Mouse (Mus musculus) neural tube, embryonic 12.5 days (tissue): ENCODE measurements around the gene Nckipsd. TPM values are rescaled to one million over a fixed set of nuclear protein-coding genes. Genes with fewer than 3 reads are reported as not detected.

Source experiments
- ATAC-seq: fragments of 200-750 bp; cut with Nextera tagmentation; 2 replicates; pipeline ENCODE4 v1.8.0; 2017; ENCODE audit warnings: low read depth, mild to moderate bottlenecking, moderate TSS enrichment, moderate library complexity; ENCODE audit not compliant: low FRiP score
- H3K27ac ChIP-seq: fragments of 300-500 bp; sonication (generic); 2 replicates; pipeline ENCODE4 v1.5.1; 2016
- H3K27me3 ChIP-seq: fragments of 300-500 bp; sonication (generic); replicated peaks from 2 replicates; pipeline ENCODE4 v1.6.1; 2016; ENCODE audit warnings: mild to moderate bottlenecking
- H3K36me3 ChIP-seq: fragments of 300-500 bp; sonication (generic); 2 replicates; pipeline ENCODE4 v1.6.1; 2016; ENCODE audit warnings: mild to moderate bottlenecking
- H3K4me1 ChIP-seq: fragments of 300-500 bp; sonication (generic); 2 replicates; pipeline ENCODE4 v1.6.1; 2016
- H3K4me2 ChIP-seq: fragments of 300-500 bp; sonication (generic); replicated peaks from 2 replicates; pipeline ENCODE4 v1.6.1; 2016; ENCODE audit warnings: mild to moderate bottlenecking
- H3K4me3 ChIP-seq: fragments of 300-500 bp; sonication (generic); 2 replicates; pipeline ENCODE4 v1.5.1; 2016
- H3K9ac ChIP-seq: fragments of 300-500 bp; sonication (generic); 2 replicates; pipeline ENCODE4 v1.6.1; 2016; ENCODE audit warnings: mild to moderate bottlenecking
- H3K9me3 ChIP-seq: fragments of 300-500 bp; sonication (generic); 2 replicates; pipeline ENCODE4 v1.6.1; 2016; ENCODE audit warnings: mild to moderate bottlenecking
- WGBS: fragments of 180-500 bp; shearing (Covaris S2); methylation state at CpG from one replicate; pipeline ENCODE4 v1.1.7; 2016; 5-methylcytosine and 5-hydroxymethylcytosine counted together
- polyA plus RNA-seq: library from polyadenylated mRNA; unstranded; fragments of >200 nt; fragmentation: Nextera tagmentation; extraction: Ambion mirVana; gene quantifications from 2 replicates; pipeline ENCODE4 v1.2.1, GENCODE M21; 2016

The Nckipsd gene
- polyA plus RNA-seq, 1 experiment from 2014 or later: 23.6 TPM

DNA sequence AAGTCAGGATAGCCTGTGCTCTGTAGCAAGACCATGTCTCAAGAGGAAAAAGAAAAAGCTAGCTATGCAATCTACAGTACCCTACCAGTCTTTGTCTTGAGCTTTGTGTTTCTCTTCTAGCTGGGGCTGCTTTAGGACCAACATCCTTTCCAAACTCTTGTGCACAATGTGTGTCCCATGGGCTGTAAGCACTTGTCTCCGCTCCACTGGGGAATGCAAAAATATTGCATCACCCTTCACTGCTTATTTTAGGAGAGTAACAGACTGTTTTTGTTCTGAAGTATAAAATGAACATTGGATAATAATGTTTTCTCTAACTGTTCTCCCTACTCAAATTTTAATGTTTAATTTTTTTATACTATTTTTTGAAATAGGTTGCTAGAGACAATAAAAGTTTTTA lies 21.7 kb upstream of the Nckipsd start:
- WGBS: 95% methylated on average over 1 of the region's 1 CpGs
- Histone ChIP-seq H3K4me3 (no peak overlapping the region), H3K4me1 (peaks cover 61% of the 10 kb centered on the region), H3K9me3 (no peaks in the 10 kb centered on the region), H3K27me3 (no peaks in the 10 kb centered on the region), H3K4me2 (peak overlapping the region; percentile 78), H3K36me3 (no peaks in the 10 kb centered on the region), H3K9ac (no peak overlapping the region), H3K27ac (no peak overlapping the region)
- no peak for ATAC-seq

DNA sequence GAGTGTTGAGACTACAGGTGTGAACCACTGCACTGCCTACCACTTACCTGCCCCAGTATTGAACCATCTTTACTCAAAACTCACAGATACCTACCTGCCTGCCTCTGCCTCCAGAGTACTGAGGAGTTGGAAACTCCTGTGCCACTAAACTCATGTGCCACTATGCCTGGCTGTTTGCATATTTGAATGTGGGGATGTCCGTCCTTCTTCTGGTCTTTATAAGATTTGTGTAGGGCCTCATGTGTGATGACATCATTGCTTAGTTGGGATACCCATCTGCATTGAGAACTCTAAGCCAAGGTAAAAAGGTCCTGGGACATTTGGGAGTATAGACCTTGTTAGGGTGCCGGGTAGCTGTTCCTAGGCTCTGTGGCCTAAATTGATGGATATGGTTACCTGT lies 21.1 kb upstream of the Nckipsd start:
- peaks cover 67% of the 10 kb centered on the region for H3K4me1 ChIP-seq
- no peak for ATAC-seq
- H3K4me2 ChIP-seq: peak overlapping the region; percentile 20
- WGBS: 90% methylated on average over 2 of the region's 2 CpGs
- no peaks in the 10 kb centered on the region for H3K27me3 ChIP-seq
- no peak overlapping the region for H3K27ac ChIP-seq
- no peaks in the 10 kb centered on the region for H3K9me3 ChIP-seq
- no peak overlapping the region for H3K4me3 ChIP-seq
- H3K9ac ChIP-seq: no peak overlapping the region
- H3K36me3 ChIP-seq: no peaks in the 10 kb centered on the region

DNA sequence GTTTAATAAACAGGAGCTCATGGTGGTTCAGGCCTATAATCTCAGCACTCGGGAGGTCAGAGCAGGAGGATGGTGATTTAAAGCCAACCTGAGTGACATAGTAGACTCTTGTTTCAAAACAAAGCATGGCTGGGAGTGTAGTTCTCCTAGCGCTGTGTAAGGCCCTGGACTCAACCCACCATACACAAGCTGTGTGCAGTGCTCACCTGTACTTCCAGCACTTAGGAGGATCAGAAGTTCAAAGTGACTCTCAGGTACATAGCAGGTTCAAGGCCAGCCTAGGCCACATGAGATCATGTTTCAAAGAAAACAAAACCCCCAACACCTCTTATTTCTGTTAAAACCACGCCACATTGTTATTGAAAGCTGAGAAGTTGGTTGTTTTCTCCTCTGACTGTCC lies 19.5 kb upstream of the Nckipsd start:
- H3K4me1 ChIP-seq: peaks cover 71% of the 10 kb centered on the region
- no peaks in the 10 kb centered on the region for H3K9me3 ChIP-seq
- no peak for ATAC-seq
- H3K27ac ChIP-seq: no peak overlapping the region
- H3K9ac ChIP-seq: no peak overlapping the region
- no peaks in the 10 kb centered on the region for H3K36me3 ChIP-seq
- H3K4me2 ChIP-seq: peak overlapping the region; percentile 18; the same call in 1 of the 2 replicates
- WGBS: 71% methylated on average over 3 of the region's 3 CpGs
- H3K4me3 ChIP-seq: no peak overlapping the region
- H3K27me3 ChIP-seq: no peaks in the 10 kb centered on the region

DNA sequence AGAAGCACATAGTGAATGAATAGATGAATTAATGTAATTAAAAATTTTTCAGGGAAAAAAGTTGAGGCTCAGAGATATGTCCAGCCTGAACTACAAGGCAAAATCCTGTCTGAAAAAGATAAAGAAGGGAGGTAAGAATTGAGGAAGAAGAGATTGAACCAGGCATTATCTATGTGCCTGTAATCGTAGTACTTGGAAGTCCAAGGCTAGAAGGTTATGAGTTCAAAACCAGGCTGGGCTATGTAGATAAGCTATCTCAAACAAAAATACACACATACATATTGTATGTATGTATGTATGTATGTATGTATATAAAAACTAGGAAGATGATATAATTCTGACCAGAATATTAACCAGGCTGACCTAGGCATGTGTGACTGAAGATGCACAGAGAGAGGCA lies 15.9 kb upstream of the Nckipsd start:
- Histone ChIP-seq H3K9me3 (no peaks in the 10 kb centered on the region), H3K27ac (no peak overlapping the region), H3K27me3 (no peaks in the 10 kb centered on the region), H3K4me1 (peaks cover 69% of the 10 kb centered on the region), H3K9ac (no peak overlapping the region), H3K36me3 (peaks cover 15% of the 10 kb centered on the region), H3K4me3 (no peak overlapping the region), H3K4me2 (no peak overlapping the region)
- no peak for ATAC-seq
- 98% methylated on average over 1 of the region's 1 CpGs for WGBS

DNA sequence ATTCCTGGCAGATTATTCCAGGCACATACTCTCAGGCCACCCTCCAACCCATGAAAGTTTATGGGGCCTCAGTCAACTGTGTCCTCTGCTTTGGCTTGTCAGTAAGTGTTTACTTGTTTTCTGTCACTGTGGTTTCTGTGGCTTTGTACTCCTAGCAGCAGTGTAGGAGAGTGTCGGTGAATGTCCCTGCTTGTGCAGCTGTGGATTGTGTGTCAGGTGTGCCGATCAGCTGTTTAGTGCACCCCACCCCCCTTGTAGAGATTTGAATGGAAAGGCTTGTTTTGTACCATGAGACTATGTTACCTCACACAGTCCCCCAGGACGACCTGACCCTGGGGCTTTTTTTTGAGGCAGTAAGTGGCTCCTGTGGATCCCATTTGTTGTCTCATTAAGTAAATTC lies 15.4 kb upstream of the Nckipsd start:
- Histone ChIP-seq H3K4me3 (no peak overlapping the region), H3K36me3 (peaks cover 19% of the 10 kb centered on the region), H3K4me1 (peaks cover 64% of the 10 kb centered on the region), H3K9me3 (no peaks in the 10 kb centered on the region), H3K27ac (no peak overlapping the region), H3K9ac (no peak overlapping the region), H3K4me2 (no peak overlapping the region), H3K27me3 (no peaks in the 10 kb centered on the region)
- WGBS: 61% methylated on average over 3 of the region's 3 CpGs
- no peak for ATAC-seq

DNA sequence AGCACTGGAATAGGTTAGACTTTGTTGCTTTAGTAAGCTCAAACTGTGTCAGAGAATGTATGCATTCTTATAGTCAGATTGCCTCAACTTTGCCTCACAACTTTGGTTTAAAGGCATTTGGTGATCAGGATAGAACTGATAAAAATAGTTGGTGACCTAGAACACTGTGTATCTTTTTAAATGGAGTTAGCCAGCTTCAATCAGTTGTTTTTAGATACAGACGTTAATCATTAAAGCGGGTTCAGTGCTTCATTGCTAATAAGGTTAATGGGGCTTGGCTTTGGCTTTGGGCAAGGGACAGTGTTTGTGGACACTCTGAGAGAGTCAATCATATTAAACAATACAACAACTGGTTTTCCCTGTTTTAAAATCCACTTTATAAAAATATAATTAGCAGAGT lies 12.9 kb upstream of the Nckipsd start:
- no peak overlapping the region for H3K9ac ChIP-seq
- WGBS: 50% methylated on average over 2 of the region's 2 CpGs
- ATAC-seq: no peak
- H3K27me3 ChIP-seq: no peaks in the 10 kb centered on the region
- H3K9me3 ChIP-seq: no peaks in the 10 kb centered on the region
- H3K4me1 ChIP-seq: peaks cover 45% of the 10 kb centered on the region
- H3K27ac ChIP-seq: no peak overlapping the region
- no peak overlapping the region for H3K4me3 ChIP-seq
- peaks cover 42% of the 10 kb centered on the region for H3K36me3 ChIP-seq
- no peak overlapping the region for H3K4me2 ChIP-seq

DNA sequence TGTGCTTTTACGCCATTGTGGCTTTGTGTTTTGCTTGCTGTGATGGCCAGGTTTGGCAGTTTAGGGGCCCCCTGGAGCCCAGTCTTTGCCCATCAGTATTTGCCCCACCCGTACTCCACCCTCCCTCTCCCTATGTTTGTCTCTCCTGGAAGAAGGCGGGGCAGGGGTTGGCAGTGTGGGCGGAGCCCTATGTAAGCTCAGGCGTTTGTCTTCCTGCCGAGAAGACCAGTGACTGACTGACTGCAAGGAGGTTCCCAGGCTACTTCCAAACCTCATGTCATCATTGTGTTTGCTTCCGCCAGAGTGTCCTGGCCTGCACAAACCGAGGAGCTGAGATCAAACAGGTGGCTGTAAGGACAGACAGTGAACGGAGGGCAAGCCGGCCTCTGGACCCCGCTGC lies 12.4 kb upstream of the Nckipsd start:
- Histone ChIP-seq H3K9ac (no peak overlapping the region), H3K27me3 (no peaks in the 10 kb centered on the region), H3K4me2 (peak overlapping the region; percentile 30), H3K4me3 (no peak overlapping the region), H3K36me3 (peaks cover 45% of the 10 kb centered on the region), H3K4me1 (peaks cover 44% of the 10 kb centered on the region), H3K9me3 (no peaks in the 10 kb centered on the region), H3K27ac (no peak overlapping the region)
- no peak for ATAC-seq
- 35% methylated on average over 11 of the region's 11 CpGs for WGBS

DNA sequence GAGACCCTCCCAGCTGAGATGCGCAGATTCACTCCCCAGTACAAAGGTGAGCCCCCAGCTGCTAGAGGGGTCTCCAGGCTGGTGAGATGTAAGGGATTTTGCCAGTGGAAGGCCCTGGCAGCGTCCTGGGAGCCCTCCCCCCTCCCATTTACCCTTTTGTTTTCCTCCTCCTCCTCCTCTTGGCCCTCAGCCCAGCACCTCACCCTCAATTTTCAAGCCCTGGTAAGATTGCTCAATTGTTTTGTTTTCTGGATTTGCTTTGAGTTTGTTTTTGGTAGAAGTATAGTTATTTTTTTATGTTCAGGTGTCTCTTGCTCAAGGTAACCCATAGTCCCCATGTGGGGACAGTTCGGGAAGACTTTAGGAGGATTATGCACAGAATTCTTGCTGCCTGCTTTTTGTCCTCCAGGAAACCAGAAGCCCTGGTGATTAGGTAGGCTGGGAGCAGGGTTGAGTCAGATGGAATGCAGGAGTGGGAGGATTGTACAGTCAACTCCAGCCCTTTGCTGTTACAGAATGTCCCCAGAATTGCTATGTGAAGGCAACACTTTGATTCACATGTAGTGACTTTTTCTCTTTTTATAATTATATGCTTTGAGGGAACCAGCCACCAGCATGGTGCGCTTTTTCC lies 11.7 kb upstream of the Nckipsd start:
- Histone ChIP-seq H3K9me3 (no peaks in the 10 kb centered on the region), H3K27me3 (no peaks in the 10 kb centered on the region), H3K4me1 (peaks cover 37% of the 10 kb centered on the region), H3K27ac (no peak overlapping the region), H3K4me3 (no peak overlapping the region), H3K36me3 (peaks cover 51% of the 10 kb centered on the region), H3K4me2 (peak overlapping the region; percentile 30; the same call in 1 of the 2 replicates), H3K9ac (no peak overlapping the region)
- 80% methylated on average over 4 of the region's 4 CpGs for WGBS
- ATAC-seq: no peak

DNA sequence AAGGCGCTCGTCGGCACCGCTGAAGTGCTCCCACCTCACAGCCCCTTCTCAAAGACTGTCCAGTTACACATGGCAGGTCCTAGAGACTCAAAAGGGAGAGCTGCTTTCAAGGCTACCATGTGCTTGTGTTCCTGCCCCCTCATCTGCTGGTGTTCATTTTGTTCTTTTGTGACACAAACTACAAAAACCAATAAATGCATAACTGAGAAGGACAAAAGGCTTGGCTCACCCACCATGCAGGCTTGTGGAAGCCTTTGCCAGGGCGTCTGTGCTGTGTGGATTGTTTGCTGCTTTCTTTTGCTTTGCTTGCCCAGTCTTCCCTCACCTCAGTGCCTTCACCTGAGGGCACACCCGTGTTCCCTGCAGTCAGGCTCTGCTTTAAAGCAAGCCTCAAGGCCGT lies 10.7 kb upstream of the Nckipsd start:
- Histone ChIP-seq H3K9ac (no peak overlapping the region), H3K9me3 (no peaks in the 10 kb centered on the region), H3K27ac (no peak overlapping the region), H3K4me2 (no peak overlapping the region), H3K4me3 (no peak overlapping the region), H3K4me1 (peaks cover 30% of the 10 kb centered on the region), H3K36me3 (peaks cover 61% of the 10 kb centered on the region), H3K27me3 (no peaks in the 10 kb centered on the region)
- ATAC-seq: no peak
- WGBS: 91% methylated on average over 7 of the region's 7 CpGs

DNA sequence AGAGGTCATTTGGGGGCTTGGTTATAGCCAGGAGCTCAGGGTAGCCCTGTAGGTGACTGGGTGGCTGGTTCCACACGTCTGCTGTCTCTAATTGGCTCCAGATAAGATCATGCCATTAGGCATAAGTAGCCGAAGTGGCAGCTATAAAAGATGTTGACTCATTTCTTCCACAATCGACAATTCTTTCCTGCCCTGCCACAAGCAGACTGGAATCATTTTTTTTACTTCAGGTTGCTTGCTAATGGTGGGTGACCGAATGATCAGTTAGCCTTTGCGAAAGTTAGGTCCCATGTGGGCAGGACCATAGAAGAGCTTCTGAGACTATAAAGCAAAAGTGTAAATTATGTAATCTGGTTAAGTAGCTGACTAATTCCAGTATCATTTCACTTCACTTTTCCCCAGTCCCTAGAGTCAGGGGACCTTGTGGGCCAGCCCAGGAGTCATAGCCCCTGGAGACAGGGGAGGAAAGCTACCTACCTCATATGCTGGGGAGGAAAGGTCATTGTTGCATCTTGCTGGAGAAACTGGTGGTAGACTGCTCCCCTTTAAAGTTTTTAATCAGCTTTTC lies 9.6 kb upstream of the Nckipsd start:
- Histone ChIP-seq H3K27me3 (no peaks in the 10 kb centered on the region), H3K27ac (no peak overlapping the region), H3K36me3 (peaks cover 72% of the 10 kb centered on the region), H3K9me3 (no peaks in the 10 kb centered on the region), H3K4me1 (peaks cover 21% of the 10 kb centered on the region), H3K4me3 (no peak overlapping the region), H3K4me2 (no peak overlapping the region), H3K9ac (no peak overlapping the region)
- no peak for ATAC-seq
- WGBS: 89% methylated on average over 5 of the region's 5 CpGs

DNA sequence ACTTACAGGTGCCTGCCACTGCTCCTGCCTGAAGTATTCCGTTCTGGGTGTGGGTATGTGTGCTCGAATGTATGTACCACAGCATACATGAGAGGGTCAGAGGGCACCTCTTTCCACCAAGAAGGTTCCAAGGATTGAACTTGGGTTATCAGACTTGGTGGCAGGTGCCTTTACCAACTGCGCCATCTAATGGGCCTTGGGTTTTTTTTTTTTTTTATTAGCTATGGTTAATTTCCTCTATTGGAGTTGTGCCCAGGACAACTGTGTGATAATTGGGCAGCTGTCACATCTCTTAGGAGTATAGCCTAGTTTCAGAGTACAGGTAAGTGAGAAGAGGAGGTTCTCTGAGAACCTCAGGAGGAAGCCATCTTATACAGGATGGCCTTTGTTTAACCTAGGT lies 8.6 kb upstream of the Nckipsd start:
- Histone ChIP-seq H3K4me2 (no peak overlapping the region), H3K4me1 (peaks cover 13% of the 10 kb centered on the region)

DNA sequence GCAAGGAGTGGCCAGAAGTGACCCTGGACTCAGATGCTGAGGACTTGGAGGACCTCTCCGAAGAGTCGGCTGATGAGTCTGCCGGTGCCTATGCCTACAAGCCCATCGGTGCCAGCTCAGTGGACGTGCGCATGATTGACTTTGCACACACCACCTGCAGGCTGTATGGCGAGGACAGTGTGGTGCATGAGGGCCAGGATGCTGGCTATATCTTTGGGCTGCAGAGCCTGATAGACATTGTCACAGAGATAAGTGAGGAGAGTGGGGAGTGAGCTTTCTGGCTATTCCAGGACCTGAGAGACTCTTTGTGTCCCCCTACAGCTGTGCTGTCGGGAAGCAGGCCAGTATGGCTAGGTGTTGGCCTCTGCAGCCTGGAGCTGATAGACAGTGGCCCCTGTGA lies 2.4 kb upstream of the Nckipsd start:
- Histone ChIP-seq H3K4me2 (no peak overlapping the region), H3K4me1 (peaks cover 11% of the 10 kb centered on the region), H3K27me3 (no peaks in the 10 kb centered on the region), H3K27ac (no peak overlapping the region), H3K9me3 (no peaks in the 10 kb centered on the region), H3K36me3 (peaks cover 67% of the 10 kb centered on the region), H3K9ac (no peak overlapping the region), H3K4me3 (no peak overlapping the region)
- ATAC-seq: no peak
- 86% methylated on average over 8 of the region's 8 CpGs for WGBS

More for the DNA sequence above, 8.6 kb upstream of the Nckipsd start:
- no peaks in the 10 kb centered on the region for H3K9me3 ChIP-seq
- no peak for ATAC-seq
- no peak overlapping the region for H3K9ac ChIP-seq
- H3K27me3 ChIP-seq: no peaks in the 10 kb centered on the region
- H3K36me3 ChIP-seq: peaks cover 81% of the 10 kb centered on the region
- H3K4me3 ChIP-seq: no peak overlapping the region
- H3K27ac ChIP-seq: no peak overlapping the region
- 87% methylated on average over 3 of the region's 3 CpGs for WGBS

DNA sequence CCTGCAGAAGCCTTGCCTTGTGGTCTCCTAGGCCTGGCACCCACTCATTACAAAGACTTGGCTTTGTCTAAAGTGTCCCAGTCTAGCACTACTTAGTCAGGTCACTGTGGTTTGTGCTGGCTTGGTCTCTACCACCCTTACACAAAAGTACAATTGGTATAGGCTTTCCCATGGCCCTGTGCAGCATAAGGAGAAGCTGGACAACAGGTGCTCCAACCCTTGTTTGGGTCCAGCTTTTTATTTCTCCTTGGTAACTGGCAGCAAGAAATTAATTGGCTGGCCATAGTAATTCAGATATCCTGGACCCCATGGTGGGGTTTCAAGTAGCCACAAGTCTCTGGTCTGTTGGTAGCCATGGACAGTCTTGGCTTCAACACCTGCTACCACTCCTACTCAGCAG lies 1.8 kb upstream of the Nckipsd start:
- H3K9ac ChIP-seq: no peak overlapping the region
- ATAC-seq: no peak
- H3K4me2 ChIP-seq: no peak overlapping the region
- no peak overlapping the region for H3K4me3 ChIP-seq
- peaks cover 63% of the 10 kb centered on the region for H3K36me3 ChIP-seq
- H3K27ac ChIP-seq: no peak overlapping the region
- H3K4me1 ChIP-seq: peaks cover 11% of the 10 kb centered on the region
- H3K9me3 ChIP-seq: no peaks in the 10 kb centered on the region
- H3K27me3 ChIP-seq: no peaks in the 10 kb centered on the region
